Mouse (Mus musculus) Patski (cell line): ENCODE measurements around the gene Lcn2. TPM values are rescaled to one million over a fixed set of nuclear protein-coding genes. Genes with fewer than 3 reads are reported as not detected.

Source experiments
- ATAC-seq: fragments of 100-300 bp; one replicate; pipeline ENCODE4 v1.8.0; 2021
- CTCF ChIA-PET: fragments of 350-600 bp; sonication (Branson Sonifier 250); formaldehyde crosslinking; loops from one replicate; lab custom pipeline; 2022; ENCODE audit warnings: inconsistent platforms; lab: Charles Lee
- POLR2A ChIA-PET: fragments of 350-600 bp; sonication (Branson Sonifier 250); formaldehyde crosslinking; loops from one replicate; lab custom pipeline; 2022; ENCODE audit warnings: antibody characterized with exemption, inconsistent platforms; lab: Charles Lee
- DNase-seq: peaks from one replicate; pipeline ENCODE4 v3.0.0-alpha.2; 2011; ENCODE audit warnings: low read depth, low spot score
- H3K27me3 ChIP-seq: fragments of 371-371 bp; one replicate; pipeline ENCODE4 v1.5.1; 2021
- CTCF ChIP-seq: fragments of 100-300 bp; IDR thresholded peaks from one replicate; pipeline ENCODE4 v1.5.1; 2021
- in situ Hi-C: fragments of 300-500 bp; cut with MboI; formaldehyde crosslinking; loops from 3 replicates; pipeline ENCODE4 v1.11.1; 2018; ENCODE audit warnings: low pct_unique_long_range_greater_than_20kb, mixed read lengths
- polyA plus RNA-seq: library from polyadenylated mRNA; unstranded; gene quantifications from one replicate; pipeline ENCODE4 v1.2.3, GENCODE M21; 2021

The Lcn2 gene
- polyA plus RNA-seq, 1 experiment from 2014 or later: 98.7 TPM

DNA sequence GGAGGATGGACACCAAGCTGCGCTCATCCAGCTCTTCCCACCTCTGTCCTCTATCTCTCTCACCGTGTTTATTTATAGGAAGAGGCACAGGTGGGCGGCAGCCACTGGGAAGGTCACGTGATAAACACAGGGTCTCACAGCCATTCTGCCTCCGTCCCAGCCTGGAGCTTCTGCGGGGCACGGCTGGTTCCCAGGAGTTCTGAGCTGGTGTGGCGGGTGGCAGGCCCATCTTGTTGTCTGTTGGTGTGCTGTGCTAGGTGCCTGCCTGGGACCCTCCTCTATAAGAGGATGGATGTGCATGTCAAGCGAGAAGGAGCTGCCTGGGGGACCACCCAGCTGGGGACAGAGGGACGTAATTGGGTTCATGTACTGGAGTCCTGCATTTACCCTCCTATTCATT is 29.7 kb downstream of the Lcn2 start:
- DNase-seq: no peak
- in situ Hi-C loops: no loop called here
- no peak for ATAC-seq
- POLR2A ChIA-PET: no interaction called here
- H3K27me3 ChIP-seq: no peaks in the 10 kb centered on the region
- TF ChIP-seq CTCF: no peak
- CTCF ChIA-PET: no interaction called here

DNA sequence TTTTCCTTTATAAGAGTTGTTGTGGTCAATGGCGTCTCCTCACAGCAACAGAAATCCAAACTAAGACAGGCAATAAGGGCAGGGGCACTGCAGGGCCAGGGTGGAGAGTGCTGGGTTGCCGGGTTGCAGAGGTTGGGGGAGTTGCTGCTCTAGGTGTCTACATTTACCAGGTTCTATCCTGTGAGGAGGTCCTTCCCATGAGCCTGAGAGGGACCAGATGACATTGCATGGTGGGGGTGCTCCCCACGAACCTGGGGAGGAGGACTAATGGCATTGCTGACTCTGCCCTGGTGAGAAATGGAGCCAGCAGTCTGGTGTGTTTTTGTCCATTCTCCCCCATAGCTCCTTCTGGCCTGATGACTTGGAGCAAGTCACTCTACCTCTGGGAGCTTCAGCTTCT is 30.3 kb downstream of the Lcn2 start:
- no peak for TF ChIP-seq CTCF
- in situ Hi-C loops: no loop called here
- ATAC-seq (no peak), DNase-seq (no peak)
- ChIA-PET POLR2A (no interaction called here), CTCF (interaction anchor here (1.5 kb wide), 1 partner anchor 47 kb away, joined by 5 read pairs; no protein-coding TSS in a partner anchor)
- no peaks in the 10 kb centered on the region for H3K27me3 ChIP-seq

DNA sequence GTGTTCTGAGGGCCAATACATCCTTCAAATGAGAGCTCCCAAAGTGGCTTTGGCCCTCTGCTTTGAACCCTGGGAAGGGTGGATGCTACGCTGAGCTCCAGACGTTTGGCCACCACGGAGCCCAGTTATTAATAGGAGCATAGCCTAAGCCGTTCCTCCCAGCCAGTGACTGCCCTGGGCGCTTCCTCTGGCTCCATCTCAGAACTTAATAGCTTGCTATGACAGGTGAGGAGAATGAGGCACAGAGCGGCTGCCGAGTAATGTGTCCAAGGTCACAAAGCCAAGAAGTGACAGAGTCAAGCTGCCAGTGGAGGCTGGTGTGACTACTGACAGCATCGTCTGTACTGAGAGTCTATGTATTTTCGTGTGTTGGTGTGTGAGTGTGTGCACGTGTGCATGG is 31.8 kb downstream of the Lcn2 start:
- ATAC-seq: no peak
- no peak for TF ChIP-seq CTCF
- POLR2A ChIA-PET: no interaction called here

DNA sequence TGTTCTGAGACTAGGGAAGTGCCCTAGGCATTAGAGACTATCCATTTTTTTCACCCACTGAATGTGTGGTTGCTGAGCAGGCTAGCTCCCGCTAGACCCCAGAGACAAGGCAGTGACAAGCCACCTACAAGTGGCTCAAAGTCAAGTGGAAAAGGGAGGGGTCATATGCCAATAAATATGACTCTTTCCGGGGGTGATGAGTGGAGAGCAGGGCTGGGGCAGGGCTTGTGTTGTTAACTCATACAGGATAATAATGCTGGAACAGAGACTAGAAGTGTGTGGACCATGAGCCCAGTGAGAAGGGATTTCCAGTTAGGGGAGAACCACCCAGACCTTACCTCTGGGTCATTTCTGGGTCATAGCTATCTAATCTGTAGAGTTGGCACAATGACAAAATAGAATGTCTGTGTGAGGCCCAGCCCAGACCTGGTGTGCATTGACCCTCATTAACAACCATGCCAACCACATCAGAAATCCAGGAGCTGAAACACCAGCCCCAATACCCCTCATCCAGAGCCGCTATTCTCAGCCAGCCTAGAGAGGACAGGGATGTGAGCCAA is 33.6 kb downstream of the Lcn2 start:
- in situ Hi-C loops: loop anchor here (5.0 kb wide), 1 partner anchor 42 kb away; no protein-coding TSS in a partner anchor
- TF ChIP-seq CTCF: no peak
- CTCF ChIA-PET: interaction anchor here (1.0 to 1.5 kb wide), 3 partner anchors 19 to 51 kb away, joined by 3 to 4 read pairs (median 3); no protein-coding TSS in a partner anchor
- no peaks in the 10 kb centered on the region for H3K27me3 ChIP-seq
- POLR2A ChIA-PET: no interaction called here
- no peak for DNase-seq
- no peak for ATAC-seq

More for the DNA sequence above, 31.8 kb downstream of the Lcn2 start:
- no peak for DNase-seq
- CTCF ChIA-PET: interaction anchor here (1.5 to 1.6 kb wide), 3 partner anchors 49 to 96 kb away, joined by 3 to 5 read pairs (median 3); no protein-coding TSS in a partner anchor
- in situ Hi-C loops: no loop called here
- no peaks in the 10 kb centered on the region for H3K27me3 ChIP-seq

DNA sequence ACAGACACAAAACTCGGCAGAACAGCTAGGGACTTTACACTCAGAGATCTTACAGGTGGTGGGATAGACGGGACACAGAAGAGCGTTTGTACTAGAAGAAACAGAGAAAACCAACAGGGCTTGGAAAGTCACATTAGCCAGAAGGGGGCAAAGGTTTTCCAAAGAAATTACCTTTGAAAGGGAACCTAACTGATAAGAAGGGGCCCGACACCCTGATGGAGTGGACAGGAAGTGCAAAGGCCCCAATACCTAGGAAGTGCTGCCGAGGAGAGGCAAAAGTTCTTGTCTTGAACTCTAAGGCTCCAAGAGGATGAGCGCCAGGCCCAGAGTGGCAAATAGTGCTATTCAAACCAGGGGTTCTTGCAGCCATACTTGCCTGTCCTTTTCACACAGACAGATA is 34.2 kb downstream of the Lcn2 start:
- no peaks in the 10 kb centered on the region for H3K27me3 ChIP-seq
- TF ChIP-seq CTCF: no peak
- DNase-seq (no peak), ATAC-seq (no peak)
- in situ Hi-C loops: loop anchor here (5.0 kb wide), 1 partner anchor 42 kb away; no protein-coding TSS in a partner anchor
- POLR2A ChIA-PET: no interaction called here
- CTCF ChIA-PET: interaction anchor here (0.9 to 1.2 kb wide), 2 partner anchors 19 to 29 kb away, joined by 4 to 5 read pairs; no protein-coding TSS in a partner anchor

DNA sequence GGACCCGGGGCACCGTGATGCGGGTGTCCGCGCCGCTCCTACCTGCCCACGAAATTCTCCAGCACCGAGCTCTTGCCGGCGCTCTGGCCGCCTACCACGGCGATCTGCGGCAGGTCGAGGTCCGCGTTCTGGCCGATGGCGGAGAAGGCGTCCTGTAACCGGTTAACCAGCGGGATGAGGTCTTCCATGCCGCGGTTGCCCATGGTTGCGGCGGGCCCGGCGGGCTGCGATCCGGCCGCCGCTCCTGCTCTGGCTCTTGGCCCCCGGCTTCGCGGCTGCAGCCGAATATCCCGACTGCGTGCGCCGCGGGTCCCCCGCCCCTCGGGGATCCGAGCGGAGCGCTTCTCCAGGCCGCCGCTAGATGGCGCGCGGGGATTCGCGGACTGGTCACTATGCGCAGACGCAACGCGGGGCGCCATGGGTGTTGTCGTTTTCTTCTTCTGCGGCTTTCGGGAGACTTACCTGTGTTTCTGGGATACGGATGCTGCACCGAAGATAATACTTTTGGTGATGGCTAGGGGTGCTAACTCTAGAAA is 35.0 kb downstream of the Lcn2 start, which contains the start of gene Dnm1:
Dnm1 (minus strand) TSS at position 332 of the 536 bp plus-strand sequence.
- TF ChIP-seq CTCF: no peak
- in situ Hi-C loops: loop anchor here (5.0 kb wide), 1 partner anchor 41 kb away; no protein-coding TSS in a partner anchor
- ChIA-PET POLR2A (interaction anchor here (0.7 kb wide), 1 partner anchor 335 kb away, joined by 3 read pairs; no protein-coding TSS in a partner anchor), CTCF (interaction anchor here (0.9 to 1.6 kb wide), 3 partner anchors 18 to 45 kb away, joined by 4 to 5 read pairs (median 5); no protein-coding TSS in a partner anchor)
- peak; percentile 40 for ATAC-seq
- H3K27me3 ChIP-seq: no peaks in the 10 kb centered on the region
- DNase-seq: no peak

GRCm38 (mm10) chr2:32352151-32353006 is 35.7 kb downstream of the Lcn2 start, which contains the start of gene Ciz1:
Ciz1 (plus strand) TSS chr2:32352327.
- DNase-seq: no peak

DNA sequence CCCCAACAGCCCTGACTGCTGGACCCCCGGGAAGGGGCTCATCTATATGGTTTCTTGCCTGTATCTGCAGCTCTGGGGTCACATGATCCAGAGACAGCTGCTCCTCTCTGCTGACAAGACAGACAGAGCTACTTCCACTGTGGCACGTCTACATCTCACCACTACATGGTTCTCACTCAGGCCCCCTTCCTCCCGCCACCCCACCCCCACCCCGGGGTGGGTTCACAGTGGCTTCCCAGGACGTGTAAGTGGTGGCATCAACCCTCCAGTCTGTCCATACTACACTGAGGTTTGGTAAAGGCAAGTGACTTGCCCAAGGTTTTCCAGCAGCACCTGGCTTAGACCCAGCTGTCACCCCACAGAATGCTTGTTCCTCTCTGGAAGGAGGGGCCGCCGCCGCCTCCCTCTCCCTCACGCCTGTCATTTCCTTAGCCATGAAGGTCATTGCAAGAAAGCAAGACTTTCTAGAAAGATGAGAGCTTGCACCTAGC is 36.5 kb downstream of the Lcn2 start:
- ATAC-seq (no peak), DNase-seq (no peak)
- ChIA-PET POLR2A (no interaction called here), CTCF (interaction anchor here (1.1 to 1.6 kb wide), 3 partner anchors 15 to 44 kb away, joined by 3 to 5 read pairs (median 4); no protein-coding TSS in a partner anchor)
- TF ChIP-seq CTCF: no peak
- in situ Hi-C loops: loop anchor here (5.0 kb wide), 1 partner anchor 39 kb away; no protein-coding TSS in a partner anchor
- H3K27me3 ChIP-seq: no peaks in the 10 kb centered on the region

More at GRCm38 (mm10) chr2:32352151-32353006, 35.7 kb downstream of the Lcn2 start, which contains the start of gene Ciz1:
- ChIA-PET POLR2A (interaction anchor here (0.7 kb wide), 1 partner anchor 336 kb away, joined by 3 read pairs; no protein-coding TSS in a partner anchor), CTCF (interaction anchor here (1.1 to 1.6 kb wide), 3 partner anchors 15 to 44 kb away, joined by 3 to 5 read pairs (median 4); no protein-coding TSS in a partner anchor)
- H3K27me3 ChIP-seq: no peaks in the 10 kb centered on the region
- in situ Hi-C loops: loop anchor here (5.0 kb wide), 1 partner anchor 40 kb away; no protein-coding TSS in a partner anchor
- peak; percentile 34 for ATAC-seq
- no peak for TF ChIP-seq CTCF

- DNase-seq: no peak
- ChIA-PET CTCF (interaction anchor here (1.0 to 2.0 kb wide), 3 partner anchors 12 to 43 kb away, joined by 3 to 6 read pairs (median 3); no protein-coding TSS in a partner anchor), POLR2A (no interaction called here)
- no peaks in the 10 kb centered on the region for H3K27me3 ChIP-seq
- in situ Hi-C loops: loop anchor here (5.0 kb wide), 1 partner anchor 38 kb away; no protein-coding TSS in a partner anchor
- no peak for TF ChIP-seq CTCF
- no peak for ATAC-seq
Observed at GRCm38 (mm10) chr2:32350471-32351051, 37.5 kb downstream of the Lcn2 start.
